Mouse (Mus musculus): Measurements from ENCODE around the gene Stab1. TPM values are rescaled to one million over a fixed set of nuclear protein-coding genes. Genes with fewer than 3 reads are reported as not detected.

Stab1 gene
- polyA plus RNA-seq, 1 experiment from 2014 or later, result 23.1 TPM

DNA sequence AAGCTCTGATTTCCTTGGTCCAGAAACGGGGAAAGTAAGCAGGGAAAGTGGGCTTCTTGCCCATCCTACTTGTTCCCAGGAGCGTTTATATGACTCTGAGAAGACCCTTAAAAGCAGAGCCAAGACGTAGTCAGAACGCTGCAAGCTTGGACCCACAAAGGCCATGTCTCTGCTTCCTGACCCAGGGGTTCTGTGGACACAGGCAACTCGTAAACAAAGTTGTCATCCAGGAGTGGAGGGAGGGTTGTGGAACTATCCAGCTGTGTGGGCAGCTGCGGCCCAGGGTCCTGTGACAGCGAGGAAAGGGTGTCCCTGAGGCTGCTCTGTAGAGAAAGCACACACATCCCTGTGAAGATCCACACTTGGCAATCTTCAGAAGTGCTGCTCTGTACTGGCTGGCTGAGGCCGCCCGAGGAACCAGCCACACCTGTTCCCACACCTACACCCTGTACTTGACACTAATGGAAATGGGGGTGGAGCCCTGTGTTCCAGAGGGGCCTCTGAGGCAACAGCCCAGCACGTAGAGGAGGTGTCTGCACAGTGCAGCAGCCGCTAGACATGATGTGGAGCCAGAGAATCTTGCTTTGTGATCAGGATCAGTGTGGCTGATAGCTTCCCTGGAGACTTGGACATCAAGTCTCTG, 35.3 kb downstream of the Stab1 start:
- Histone ChIP-seq H3K27me3 (replicated peaks; ENCODE audit: control insufficient read depth, insufficient read depth, low read length) (no peaks in the 10 kb centered on the region), H3K4me2 (replicated peaks; ENCODE audit: low read depth) (peak overlapping the region; percentile 96), H3K4me3 (ENCODE audit: low read depth, low read length) (no peak overlapping the region), H3K36me3 (ENCODE audit: control insufficient read depth, insufficient read depth) (peaks cover 18% of the 10 kb centered on the region; the same call in 1 of the 2 replicates), H3K9me3 (ENCODE audit: control insufficient read depth) (no peaks in the 10 kb centered on the region), H3K9ac (ENCODE audit: low read depth, low read length) (no peak overlapping the region), H3K27ac (ENCODE audit: low read depth, low read length) (peak overlapping the region; percentile 41; the same call in 1 of the 2 replicates), H3K4me1 (replicated peaks; ENCODE audit: control insufficient read depth, insufficient read depth, low read length) (peaks cover 14% of the 10 kb centered on the region)
- ATAC-seq, result peak; percentile 52
- TF ChIP-seq CTCF (IDR thresholded peaks at IDR 0.05; ENCODE audit: low read depth), result no peak
- WGBS, result 29% methylated on average over 11 of the region's 11 CpGs

DNA sequence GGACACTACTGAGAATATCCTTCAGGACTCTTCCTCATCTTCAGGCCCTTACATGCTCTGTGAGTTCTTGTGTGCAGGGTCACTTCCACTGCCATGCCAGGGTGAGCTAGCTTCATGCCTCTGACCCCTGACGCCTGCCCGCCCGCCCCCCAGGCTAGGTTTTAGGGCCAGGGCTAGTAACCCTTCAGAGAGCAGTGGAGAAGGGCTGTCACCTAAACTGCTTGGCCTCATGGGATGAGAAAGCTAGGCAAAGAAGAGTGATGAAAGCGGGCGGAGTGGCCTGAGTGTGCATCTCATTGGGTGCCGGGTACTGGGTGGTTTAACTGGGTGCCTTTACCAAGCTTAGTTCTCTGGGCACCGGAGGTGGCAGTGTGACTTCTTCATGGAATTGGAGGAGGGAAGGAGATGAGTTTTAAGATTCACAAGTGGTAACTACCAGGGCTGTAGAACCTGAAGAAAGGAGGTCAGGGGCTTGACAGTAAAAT, 35.9 kb downstream of the Stab1 start:
- Histone ChIP-seq H3K27ac (ENCODE audit: low read depth, low read length) (no peak overlapping the region), H3K4me3 (ENCODE audit: low read depth, low read length) (peak overlapping the region; percentile 64; the same call in 1 of the 2 replicates)

DNA sequence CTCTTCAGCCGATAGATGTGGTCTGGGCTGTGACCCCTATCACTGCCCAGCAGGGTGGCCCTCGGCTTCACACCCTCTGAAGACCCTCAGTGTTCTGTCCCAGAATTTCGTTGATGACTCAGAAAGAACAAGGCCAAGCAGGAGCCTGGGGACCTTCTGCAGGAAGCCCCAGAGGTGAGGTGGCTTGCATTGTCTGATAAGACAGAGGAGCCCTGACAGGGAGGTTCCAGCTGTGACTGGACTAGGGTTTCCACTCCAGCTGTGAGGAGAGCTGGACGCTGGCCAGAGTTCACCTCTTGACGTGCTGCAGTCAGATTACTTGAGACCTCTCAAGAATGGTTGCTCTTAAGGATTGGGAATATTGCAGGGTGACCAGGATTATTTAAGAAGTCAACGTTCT, 36.4 kb downstream of the Stab1 start:
- peak overlapping the region; percentile 96 for H3K4me2 ChIP-seq (replicated peaks; ENCODE audit: low read depth)
- TF ChIP-seq CTCF (IDR thresholded peaks at IDR 0.05; ENCODE audit: low read depth), result no peak
- peaks cover 13% of the 10 kb centered on the region; the same call in 1 of the 2 replicates for H3K36me3 ChIP-seq (ENCODE audit: control insufficient read depth, insufficient read depth)
- no peaks in the 10 kb centered on the region for H3K9me3 ChIP-seq (ENCODE audit: control insufficient read depth)
- no peaks in the 10 kb centered on the region for H3K27me3 ChIP-seq (replicated peaks; ENCODE audit: control insufficient read depth, insufficient read depth, low read length)
- ATAC-seq, result no peak
- 11% methylated on average over 6 of the region's 6 CpGs for WGBS
- H3K4me1 ChIP-seq (replicated peaks; ENCODE audit: control insufficient read depth, insufficient read depth, low read length), result peaks cover 14% of the 10 kb centered on the region
- H3K27ac ChIP-seq (ENCODE audit: low read depth, low read length), result no peak overlapping the region
- peak overlapping the region; percentile 64 for H3K4me3 ChIP-seq (ENCODE audit: low read depth, low read length)
- H3K9ac ChIP-seq (ENCODE audit: low read depth, low read length), result no peak overlapping the region

More for the DNA sequence above, 35.9 kb downstream of the Stab1 start:
- no peaks in the 10 kb centered on the region for H3K27me3 ChIP-seq (replicated peaks; ENCODE audit: control insufficient read depth, insufficient read depth, low read length)
- H3K9ac ChIP-seq (ENCODE audit: low read depth, low read length), result no peak overlapping the region
- peaks cover 14% of the 10 kb centered on the region for H3K4me1 ChIP-seq (replicated peaks; ENCODE audit: control insufficient read depth, insufficient read depth, low read length)
- no peaks in the 10 kb centered on the region for H3K9me3 ChIP-seq (ENCODE audit: control insufficient read depth)
- peaks cover 18% of the 10 kb centered on the region; the same call in 1 of the 2 replicates for H3K36me3 ChIP-seq (ENCODE audit: control insufficient read depth, insufficient read depth)
- H3K4me2 ChIP-seq (replicated peaks; ENCODE audit: low read depth), result peak overlapping the region; percentile 96
- TF ChIP-seq CTCF (IDR thresholded peaks at IDR 0.05; ENCODE audit: low read depth), result no peak
- ATAC-seq, result no peak
- WGBS, result 67% methylated on average over 7 of the region's 7 CpGs

DNA sequence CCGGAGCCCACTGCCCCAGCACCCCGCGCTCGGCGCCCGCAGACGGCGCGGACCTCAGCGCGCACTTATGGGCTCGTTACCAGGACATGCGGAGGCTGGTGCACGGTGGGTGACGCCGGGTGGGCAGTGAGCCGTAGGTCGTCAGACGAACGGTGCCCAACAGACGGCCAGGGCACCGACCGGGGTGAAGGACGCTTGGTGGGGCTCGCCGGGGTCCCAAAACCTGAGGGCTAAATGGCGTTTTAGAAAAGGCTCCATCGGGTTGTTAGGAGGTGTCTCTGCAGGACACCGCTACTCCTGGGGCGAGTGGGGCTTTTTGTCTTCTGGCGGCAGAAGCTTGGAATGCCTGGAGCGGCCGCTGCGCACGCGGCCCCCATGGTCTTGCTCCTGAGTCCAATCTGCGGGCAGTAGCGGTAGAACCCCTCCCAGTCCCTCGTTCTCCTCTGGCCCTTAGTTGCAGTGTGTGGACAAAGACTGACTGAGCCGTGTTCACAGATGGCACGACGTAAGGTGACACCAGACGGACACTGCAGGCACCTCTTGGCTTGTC, 37.1 kb downstream of the Stab1 start:
- Histone ChIP-seq H3K27ac (ENCODE audit: low read depth, low read length) (no peak overlapping the region), H3K4me1 (replicated peaks; ENCODE audit: control insufficient read depth, insufficient read depth, low read length) (peaks cover 14% of the 10 kb centered on the region)
- WGBS, result under 1% methylated on average over 38 of the region's 43 CpGs

DNA sequence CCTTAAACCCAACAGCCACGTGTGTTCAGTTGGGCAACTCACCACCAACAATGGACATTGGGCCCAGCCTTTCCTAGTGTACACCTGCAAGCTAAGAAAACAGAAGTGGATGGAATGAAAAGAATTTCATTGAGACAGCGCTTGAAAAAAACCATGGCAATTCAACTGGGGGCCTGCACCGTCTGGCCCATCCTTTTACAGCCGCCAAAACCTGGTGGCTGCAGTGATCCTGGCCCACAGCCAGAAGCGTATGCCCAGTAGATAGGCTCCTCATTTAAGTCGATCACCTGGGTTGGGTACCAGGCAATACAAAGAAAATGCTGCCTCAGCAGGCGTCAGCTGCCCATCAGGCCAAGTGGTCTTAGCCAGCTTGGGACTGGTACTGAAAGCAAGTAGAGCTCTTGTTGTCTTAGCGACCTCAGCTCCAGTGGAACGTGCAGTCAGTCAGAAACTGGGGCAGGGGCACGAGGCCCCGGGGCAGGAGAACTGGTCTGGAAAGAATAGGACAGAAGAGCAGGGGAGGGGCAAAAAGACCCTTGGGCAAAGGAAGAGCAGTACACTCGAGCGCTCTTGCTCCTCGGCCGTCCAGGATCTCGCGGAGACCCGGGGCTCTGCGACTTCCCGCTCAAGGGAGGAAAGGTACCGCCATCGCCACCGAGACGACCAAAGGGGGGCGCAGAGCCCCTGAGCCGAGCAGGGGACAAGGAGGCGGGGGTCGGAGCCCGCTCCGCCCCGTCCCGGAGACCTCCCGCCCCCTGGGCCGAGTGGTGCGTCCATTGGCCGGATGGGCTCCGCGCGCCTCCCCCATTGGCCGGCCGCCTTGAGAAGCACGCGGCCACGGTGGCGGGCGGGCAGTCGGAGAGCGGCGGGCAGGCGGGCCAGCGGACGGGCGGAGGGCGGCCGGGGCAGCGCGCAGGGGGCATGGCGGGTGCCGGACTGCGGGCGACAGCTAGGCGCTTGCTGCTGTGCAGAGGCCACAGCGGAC, 37.9 kb downstream of the Stab1 start, which contains the start of gene Nt5dc2:
TSS of gene Nt5dc2 (plus strand) at position 818 of the 985 bp plus-strand sequence.
- H3K9ac ChIP-seq (ENCODE audit: low read depth, low read length), result peak within 1 kb of the TSS; percentile 46
- H3K9me3 ChIP-seq (ENCODE audit: control insufficient read depth), result no peaks in the 10 kb centered on the region
- H3K27ac ChIP-seq (ENCODE audit: low read depth, low read length), result no peak within 1 kb of the TSS
- 4% methylated on average over 37 of the region's 63 CpGs for WGBS
- H3K4me1 ChIP-seq (replicated peaks; ENCODE audit: control insufficient read depth, insufficient read depth, low read length), result peaks cover 14% of the 10 kb centered on the region
- H3K4me3 ChIP-seq (ENCODE audit: low read depth, low read length), result peak within 1 kb of the TSS; percentile 64
- no peaks in the 10 kb centered on the region for H3K27me3 ChIP-seq (replicated peaks; ENCODE audit: control insufficient read depth, insufficient read depth, low read length)
- peak; percentile 39 for TF ChIP-seq CTCF (IDR thresholded peaks at IDR 0.05; ENCODE audit: low read depth)
- ATAC-seq, result peak; percentile 31; the same call in 1 of the 2 replicates
- H3K4me2 ChIP-seq (replicated peaks; ENCODE audit: low read depth), result peak within 1 kb of the TSS; percentile 96
- H3K36me3 ChIP-seq (ENCODE audit: control insufficient read depth, insufficient read depth), result no peaks in the 10 kb centered on the region

More for the DNA sequence above, 37.1 kb downstream of the Stab1 start:
- Histone ChIP-seq H3K36me3 (ENCODE audit: control insufficient read depth, insufficient read depth) (peaks cover 6% of the 10 kb centered on the region; the same call in 1 of the 2 replicates), H3K9ac (ENCODE audit: low read depth, low read length) (peak overlapping the region; percentile 46), H3K9me3 (ENCODE audit: control insufficient read depth) (no peaks in the 10 kb centered on the region), H3K4me2 (replicated peaks; ENCODE audit: low read depth) (peak overlapping the region; percentile 96), H3K4me3 (ENCODE audit: low read depth, low read length) (peak overlapping the region; percentile 64), H3K27me3 (replicated peaks; ENCODE audit: control insufficient read depth, insufficient read depth, low read length) (no peaks in the 10 kb centered on the region)
- ATAC-seq, result no peak
- no peak for TF ChIP-seq CTCF (IDR thresholded peaks at IDR 0.05; ENCODE audit: low read depth)
